Mouse (Mus musculus): ENCODE data around the gene Sdk1.

DNA sequence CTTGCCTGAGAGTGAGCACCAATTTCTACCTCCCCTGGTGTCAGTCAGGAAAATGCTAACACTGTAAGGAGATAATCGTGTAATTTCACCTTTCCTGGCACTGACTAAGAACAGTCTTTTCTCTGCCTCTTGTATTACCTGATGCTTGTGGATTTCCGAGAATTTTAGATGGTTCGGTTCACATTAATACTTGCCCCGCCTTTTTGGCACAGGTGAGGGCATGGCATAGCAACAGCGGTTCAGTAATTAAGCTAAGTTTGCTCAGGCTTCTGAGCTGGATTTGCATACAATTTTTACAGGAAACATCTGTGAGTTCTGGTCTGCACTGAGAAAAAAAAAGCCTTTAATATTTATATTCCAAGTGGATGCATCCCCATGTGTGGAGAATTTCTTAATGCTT, 350.0 kb downstream of the Sdk1 start:
- TF ChIP-seq EP300 (IDR thresholded peaks at IDR 0.05; ENCODE audit: insufficient read depth, low read depth, low read length) (no peak), POLR2A (IDR thresholded peaks at IDR 0.05; ENCODE audit: insufficient read depth, low read length) (no peak)
